Mouse (Mus musculus) myocyte (in vitro differentiated cells): ENCODE data around the gene Nup107.

Experiments
- CEBPB ChIP-seq: IDR thresholded peaks from 2 replicates; pipeline ENCODE4 v1.6.1; 2011; ENCODE audit warnings: mild to moderate bottlenecking, moderate library complexity; ENCODE audit not compliant: poor library complexity, insufficient read depth, severe bottlenecking
- E2F4 ChIP-seq: IDR thresholded peaks from one replicate; pipeline ENCODE4 v1.6.1; 2011; ENCODE audit warnings: mild to moderate bottlenecking, control low read depth, moderate library complexity; ENCODE audit not compliant: insufficient read depth
- MAX ChIP-seq: IDR thresholded peaks from one replicate; pipeline ENCODE4 v1.6.1; 2011; ENCODE audit warnings: low read depth, mild to moderate bottlenecking, control low read depth
- MYOD1 ChIP-seq, 3 experiments: IDR thresholded peaks; one replicate each; pipeline ENCODE4 v1.6.1; 2011; ENCODE audit warnings: control low read depth in 2 of 3, low read depth in 2 of 3, mild to moderate bottlenecking in 2 of 3, moderate library complexity in 1 of 3; ENCODE audit not compliant: insufficient read length in 2 of 3, control insufficient read depth in 1 of 3
- MYOG ChIP-seq, 3 experiments: IDR thresholded peaks; one replicate each; pipeline ENCODE4 v1.6.1; 2011; ENCODE audit warnings: control low read depth in 2 of 3, low read depth in 2 of 3, mild to moderate bottlenecking in 2 of 3; ENCODE audit not compliant: insufficient read length in 2 of 3, control insufficient read depth in 1 of 3, insufficient read depth in 1 of 3
- POLR2A ChIP-seq: IDR thresholded peaks from one replicate; pipeline ENCODE4 v1.6.1; 2011; ENCODE audit warnings: low read depth, mild to moderate bottlenecking, control low read depth, moderate library complexity; ENCODE audit not compliant: insufficient read length
- POLR2AphosphoS2 ChIP-seq: IDR thresholded peaks from one replicate; pipeline ENCODE4 v1.6.1; 2011; ENCODE audit warnings: low read depth, control low read depth; ENCODE audit not compliant: insufficient read length
- REST ChIP-seq: IDR thresholded peaks from one replicate; pipeline ENCODE4 v1.6.1; 2011; ENCODE audit warnings: mild to moderate bottlenecking, control low read depth, moderate library complexity; ENCODE audit not compliant: insufficient read depth, insufficient read length
- SRF ChIP-seq: IDR thresholded peaks from one replicate; pipeline ENCODE4 v1.6.1; 2011; ENCODE audit warnings: low read depth; ENCODE audit not compliant: control insufficient read depth, insufficient read length
- TCF12 ChIP-seq: IDR thresholded peaks from one replicate; pipeline ENCODE4 v1.6.1; 2011; ENCODE audit warnings: mild to moderate bottlenecking, control low read depth; ENCODE audit not compliant: poor library complexity, insufficient read depth, severe bottlenecking
- TCF3 ChIP-seq: IDR thresholded peaks from one replicate; pipeline ENCODE4 v1.6.1; 2011; ENCODE audit warnings: low read depth, control low read depth; ENCODE audit not compliant: insufficient read length
- USF1 ChIP-seq: IDR thresholded peaks from one replicate; pipeline ENCODE4 v1.6.1; 2011; ENCODE audit warnings: low read depth, mild to moderate bottlenecking, control low read depth, moderate library complexity

- TF ChIP-seq POLR2A (no peak), POLR2AphosphoS2 (no peak), CEBPB (no peak), REST (no peak), MAX (no peak), MYOG (IDR thresholded peaks at IDR 0.05; ENCODE audit: control insufficient read depth in 1 of 3, insufficient read depth in 1 of 3, insufficient read length in 2 of 3, low read depth in 2 of 3) (no peak), MYOD1 (IDR thresholded peaks at IDR 0.05; ENCODE audit: control insufficient read depth in 1 of 3, insufficient read length in 2 of 3, low read depth in 2 of 3) (no peak), USF1 (no peak), E2F4 (no peak), TCF12 (no peak), TCF3 (no peak), SRF (no peak)
Observed at GRCm38 (mm10) chr10:117771131-117771510, 21.4 kb downstream of the Nup107 start.
